Mouse (Mus musculus) adrenal gland, adult 8-10 months (tissue): Measurements from ENCODE around the gene 1110032A03Rik. TPM values are rescaled to one million over a fixed set of nuclear protein-coding genes. Genes with fewer than 3 reads are reported as not detected.

Experiments
- DNase-seq: peaks from one replicate; pipeline ENCODE4 v3.0.0; 2022
- total RNA-seq, 4 experiments: library from RNA; stranded (reverse); gene quantifications; 2 replicates each; pipeline ENCODE4 v1.2.4; 2022

Gene 1110032A03Rik
- total RNA-seq, 4 experiments from 2014 or later = 43.1 to 53.3 (median 44.2) TPM

DNA sequence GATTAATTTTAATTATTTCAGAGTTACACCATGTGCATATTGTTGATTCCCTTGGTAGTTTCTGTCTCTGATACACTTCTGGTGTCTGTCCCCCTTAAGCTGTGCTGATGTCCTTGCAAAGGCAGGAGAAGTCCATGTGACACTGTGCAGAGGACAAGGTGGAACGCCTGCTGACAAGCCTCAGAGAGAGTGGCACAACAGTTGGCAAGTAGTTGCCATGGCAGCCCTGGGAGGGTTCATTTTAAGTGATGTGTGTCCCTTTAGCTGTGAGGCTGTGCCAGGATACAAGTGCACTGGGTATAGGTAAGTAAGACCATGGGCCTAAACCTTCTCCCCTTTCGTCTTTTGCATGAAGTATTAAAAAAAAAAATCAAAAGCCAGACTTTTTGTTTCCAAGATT, 5.3 kb downstream of the 1110032A03Rik start:
- no peak for DNase-seq

- peak; percentile 98 for DNase-seq
Observed at GRCm38 (mm10) chr9:50768107-50769002, 7.0 kb downstream of the 1110032A03Rik start, which contains the start of gene Fdxacb1. Gene Fdxacb1 (plus strand): TSS chr9:50768236.

- no peak for DNase-seq
Observed at GRCm38 (mm10) chr9:50767531-50768106, 7.7 kb downstream of the 1110032A03Rik start.

- DNase-seq = no peak
Observed at GRCm38 (mm10) chr9:50763331-50763730, 12.0 kb downstream of the 1110032A03Rik start.

DNA sequence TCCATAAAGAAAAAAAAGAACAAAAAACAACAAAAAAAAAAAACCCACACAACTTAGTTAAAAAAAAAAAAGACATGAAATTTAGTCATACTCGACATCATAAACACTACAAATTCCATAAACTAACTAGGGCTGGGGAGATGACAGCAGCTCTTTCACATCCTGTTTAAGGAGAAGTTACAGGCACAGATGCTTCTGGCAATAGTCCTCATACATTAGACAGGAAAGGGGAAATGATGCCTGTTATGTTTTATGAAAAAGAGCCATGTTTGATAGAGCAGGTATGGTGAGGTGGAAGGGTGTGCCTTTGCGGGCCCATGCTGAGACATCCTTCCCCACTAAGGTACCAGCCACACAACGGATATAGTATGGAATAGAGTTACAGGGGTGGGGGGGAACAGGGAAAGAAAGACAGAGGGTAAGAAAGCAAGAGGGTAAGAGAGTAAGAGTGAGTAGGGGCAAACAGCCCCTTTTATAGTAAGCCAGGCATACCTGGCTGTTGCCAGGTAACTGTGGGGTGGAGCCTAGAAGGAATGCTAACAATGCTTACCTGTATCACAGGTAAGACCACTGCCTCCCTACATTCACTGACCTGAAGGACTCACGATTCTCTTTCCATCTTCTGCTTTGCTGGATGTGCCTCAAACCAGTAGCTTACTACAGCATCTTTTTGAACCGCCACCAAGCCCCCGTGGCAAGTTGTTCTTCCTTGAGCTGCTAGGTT, 13.6 kb downstream of the 1110032A03Rik start:
- DNase-seq = no peak

DNA sequence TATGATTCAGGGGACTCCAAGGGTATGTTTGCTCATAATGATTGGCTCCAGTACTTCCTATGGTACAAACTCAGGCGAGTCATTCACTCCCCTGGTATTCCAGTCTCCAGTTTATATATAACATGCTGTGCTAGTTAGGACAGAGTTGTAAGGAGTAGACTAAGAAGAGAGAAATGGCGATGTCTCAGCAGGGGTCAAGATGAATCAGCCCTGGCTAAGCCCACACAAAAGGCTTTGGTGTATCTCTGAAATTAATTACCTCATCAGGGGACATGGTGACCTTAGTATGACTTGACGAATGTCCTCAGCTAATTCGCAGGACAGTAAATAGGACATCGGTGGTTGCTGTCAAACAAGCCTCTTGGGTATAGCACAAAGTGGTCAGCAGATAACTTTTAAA, 18.6 kb downstream of the 1110032A03Rik start:
- no peak for DNase-seq

GRCm38 (mm10) chr9:50753947-50754346, 21.4 kb downstream of the 1110032A03Rik start:
- DNase-seq = no peak

- no peak for DNase-seq
Observed at GRCm38 (mm10) chr9:50752784-50753615, 22.3 kb downstream of the 1110032A03Rik start.

GRCm38 (mm10) chr9:50752054-50752602, 23.2 kb downstream of the 1110032A03Rik start, which contains the start of gene Hspb2:
Gene Hspb2 (minus strand): TSS chr9:50752354.
- DNase-seq = no peak

DNA sequence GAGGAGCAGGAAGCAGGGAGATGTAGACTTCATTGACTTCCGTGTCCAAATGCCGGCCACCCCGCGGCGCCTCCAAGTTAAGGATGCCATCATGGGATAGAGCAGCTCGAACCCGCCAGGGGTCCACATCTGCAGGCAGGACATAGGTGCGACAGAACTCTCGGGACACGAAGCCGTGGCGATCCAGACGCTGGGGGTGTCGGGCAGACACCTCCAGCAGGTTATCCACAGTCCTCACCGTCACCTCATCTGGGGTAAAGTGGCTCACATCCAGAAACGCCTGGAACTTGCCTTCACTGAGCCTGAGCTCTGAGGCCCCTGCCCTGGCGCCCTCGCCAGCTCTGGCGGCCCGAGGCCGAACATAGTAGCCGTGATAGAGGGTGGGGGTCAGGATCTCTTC, 24.0 kb downstream of the 1110032A03Rik start, which contains the start of gene Cryab:
Cryab (plus strand) TSS at position 3 of the 400 bp plus-strand sequence.
- no peak for DNase-seq

DNA sequence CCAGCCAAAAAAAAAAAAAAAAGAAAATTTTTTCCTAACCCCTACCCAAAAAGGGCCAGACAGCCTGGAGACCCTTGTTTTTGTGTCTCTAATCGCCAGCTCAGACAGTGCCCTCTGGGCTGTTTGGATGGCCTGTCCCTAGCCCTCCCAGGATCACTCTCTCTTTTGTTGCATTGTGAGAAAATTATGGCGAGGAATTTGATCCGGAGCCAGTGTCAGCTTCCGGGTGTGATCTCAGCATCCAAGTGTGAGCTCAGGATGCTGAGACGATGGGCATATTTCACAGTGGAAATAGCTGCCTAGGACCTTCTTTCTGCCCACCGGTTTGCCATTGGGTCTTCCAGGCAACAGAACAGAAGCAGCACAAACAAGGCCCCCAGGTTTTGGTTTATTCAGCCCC, 24.6 kb downstream of the 1110032A03Rik start:
- DNase-seq = no peak

DNA sequence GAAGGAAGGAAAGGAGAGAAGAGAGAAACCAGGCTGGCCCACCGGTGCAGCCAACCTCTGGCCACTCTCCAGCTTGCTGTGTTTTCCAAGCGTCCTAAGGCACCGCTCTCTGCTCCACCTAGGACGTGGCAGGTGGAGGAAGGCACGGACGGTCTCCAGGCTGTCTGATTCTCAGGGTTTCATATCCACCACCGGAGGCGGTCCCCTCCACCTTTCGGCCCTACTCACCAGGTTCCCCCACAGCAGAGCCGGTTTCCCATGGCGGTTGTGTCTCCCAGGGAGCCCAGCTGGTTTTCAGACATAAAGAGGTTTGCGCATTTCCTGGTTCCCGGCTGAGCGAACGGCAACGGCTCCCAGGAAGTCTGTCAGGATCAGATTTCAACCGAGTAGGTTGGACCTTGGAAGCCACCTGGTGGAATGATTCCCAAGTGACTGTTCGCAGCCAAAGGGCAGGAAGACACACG, 29.1 kb downstream of the 1110032A03Rik start, which contains the start of gene 2310030G06Rik:
2310030G06Rik (minus strand) TSS at position 323 of the 464 bp plus-strand sequence.
- no peak for DNase-seq

GRCm38 (mm10) chr9:50745806-50746205, 29.5 kb downstream of the 1110032A03Rik start:
- DNase-seq = no peak

GRCm38 (mm10) chr9:50742744-50743143, 32.6 kb downstream of the 1110032A03Rik start:
- DNase-seq = no peak

DNA sequence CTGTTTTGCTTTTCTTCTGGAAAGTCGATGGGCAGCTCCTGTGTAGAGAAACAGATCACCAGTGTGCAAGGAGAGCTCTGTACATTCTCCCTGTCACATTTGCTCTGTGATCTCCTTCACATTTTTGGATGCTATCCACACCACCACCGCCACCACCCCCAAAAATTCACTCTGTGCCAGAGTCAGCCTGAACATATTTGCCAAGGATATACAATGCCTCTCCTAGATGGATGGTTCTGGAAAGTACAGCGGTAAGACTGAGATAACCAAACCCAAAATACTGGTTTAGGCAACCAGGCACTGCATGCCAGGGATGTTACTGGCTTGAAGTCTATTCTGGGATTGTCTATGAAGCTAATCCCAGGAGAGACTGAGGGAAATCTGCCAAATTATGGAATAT, 33.1 kb downstream of the 1110032A03Rik start:
- DNase-seq = no peak

DNA sequence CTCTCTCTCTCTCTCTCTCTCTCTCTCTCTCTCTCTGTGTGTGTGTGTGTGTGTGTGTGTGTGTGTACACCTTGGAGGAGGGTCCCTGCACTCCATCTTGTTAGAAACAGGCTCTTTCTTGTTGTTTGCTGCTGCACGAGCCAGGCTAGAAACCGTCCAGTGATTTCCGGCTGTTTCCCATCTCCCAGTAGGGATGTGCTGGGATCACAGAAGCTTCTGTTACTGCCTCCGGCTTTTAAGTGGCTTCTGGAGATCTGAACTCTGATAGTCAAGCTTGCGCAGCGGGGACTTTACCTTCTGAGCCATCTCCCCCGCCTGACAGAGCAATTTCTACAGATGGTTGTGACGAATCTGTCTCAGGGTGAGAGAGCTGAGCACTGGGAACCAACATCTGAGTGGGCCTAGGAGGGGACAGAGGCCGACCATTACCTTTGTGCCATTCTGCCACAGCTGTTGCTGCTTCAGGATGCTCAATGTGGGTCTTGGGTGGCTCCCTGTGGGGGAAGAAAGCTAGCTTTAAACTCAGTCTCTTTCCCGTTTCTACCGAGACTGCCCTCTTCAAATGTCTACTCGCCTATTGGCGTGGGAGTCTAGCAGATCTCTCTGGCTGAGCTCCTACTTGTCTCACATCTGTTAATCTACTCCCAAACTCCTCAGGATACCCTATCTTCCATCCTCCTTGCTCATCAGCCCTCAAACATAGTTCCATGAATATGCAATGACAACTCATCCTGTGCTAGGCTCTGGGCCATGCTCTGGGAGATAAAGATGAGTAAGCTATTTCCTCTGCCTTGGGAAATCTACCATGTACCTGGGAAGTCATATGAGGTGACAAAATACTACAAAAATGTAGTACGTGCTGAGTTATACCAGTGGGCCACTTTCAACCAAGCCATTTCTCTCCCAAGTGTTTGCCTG, 34.2 kb downstream of the 1110032A03Rik start:
- DNase-seq = no peak

GRCm38 (mm10) chr9:50738914-50739870, 36.1 kb downstream of the 1110032A03Rik start, which contains the start of gene Dixdc1:
Gene Dixdc1 (minus strand): TSS chr9:50739517.
- peak; percentile 94 for DNase-seq

DNA sequence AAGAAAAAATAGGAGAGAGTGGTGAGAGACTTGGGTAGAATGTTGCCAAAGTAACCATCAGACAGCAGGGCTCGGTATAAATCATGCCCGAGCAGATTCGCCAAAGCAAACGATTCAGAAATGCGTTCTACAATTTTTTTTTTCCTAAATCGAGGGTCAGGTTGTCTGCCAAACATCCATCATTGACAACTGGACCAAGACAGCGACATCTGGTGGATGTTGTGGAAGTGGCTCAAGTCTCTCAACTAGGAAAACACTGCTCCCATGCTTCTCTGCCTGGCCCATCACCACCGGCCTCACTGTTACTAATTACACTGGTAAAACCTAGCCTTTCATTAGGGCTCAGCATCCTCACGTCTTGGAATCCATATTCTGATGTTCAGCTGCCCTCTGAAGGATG, 40.3 kb downstream of the 1110032A03Rik start:
- no peak for DNase-seq

GRCm38 (mm10) chr9:50732560-50732959, 42.8 kb downstream of the 1110032A03Rik start:
- no peak for DNase-seq
